Comparison of ENCODE assay signal across 26 mouse cellular contexts in genomic region chr17:87323215-87323614, GRCm38 (mm10). TPM values are rescaled to one million over a fixed set of nuclear protein-coding genes. Genes with fewer than 3 reads are reported as not detected.
DNase-seq lines count a peak whose midpoint lies in the region; ATAC-seq and TF ChIP-seq lines count a peak whose summit lies in the region.
"Had no signal": no experiment of that assay in that cellular context is flagged by ENCODE, and none has a peak within 500 bp of the region (broad histone marks: within the 10 kb centered on the region; RNA-seq: fewer than 3 reads in every experiment).

No protein-coding gene starts in this region.

- no peaks in the 10 kb centered on the region; the same call in 1 of the 2 replicates for H3K36me3 ChIP-seq in hindbrain, embryonic 10.5 days
- H3K36me3 ChIP-seq in hindbrain, embryonic 12.5 days, result no peaks in the 10 kb centered on the region
- H3K36me3 ChIP-seq: forebrain, embryonic 12.5 days; forebrain, embryonic 15.5 days; heart, embryonic 10.5 days; heart, embryonic 13.5 days had no signal

- peaks cover 32% of the 10 kb centered on the region for H3K4me1 ChIP-seq in hindbrain, embryonic 10.5 days (replicated peaks)
- H3K4me1 ChIP-seq in hindbrain, embryonic 12.5 days, result peaks cover 19% of the 10 kb centered on the region
- peaks cover 12% of the 10 kb centered on the region for H3K4me1 ChIP-seq in cortical plate, adult 2 months (ENCODE audit: control insufficient read depth, insufficient read depth, low read length)

- 89% methylated on average over 9 of the region's 9 CpGs for WGBS in hindbrain, embryonic 10.5 days
- WGBS in hindbrain, embryonic 12.5 days, result 88% methylated on average over 9 of the region's 9 CpGs

- peaks cover 9% of the 10 kb centered on the region; the same call in 1 of the 2 replicates for H3K9me3 ChIP-seq in hindbrain, embryonic 10.5 days
- 0 out of 2 replicates have a peak, but pooled peaks cover 5% of the 10 kb centered on the region for H3K9me3 ChIP-seq in hindbrain, embryonic 12.5 days (replicated peaks)
- H3K9me3 ChIP-seq: embryonic facial prominence, embryonic 13.5 days; forebrain, embryonic 15.5 days; heart, embryonic 10.5 days; intestine, embryonic 15.5 days had no signal

- no peak for TF ChIP-seq POLR2A in cortical plate, adult 2 months (IDR thresholded peaks at IDR 0.05; ENCODE audit: extremely low read depth, insufficient read depth, low read length)

- DNase-seq in cerebellum, adult 9-11 months, result peak; percentile 32
- no peak for DNase-seq in cerebellum, postnatal 14 days
- DNase-seq in hindbrain, embryonic 10.5 days (ENCODE audit: low spot score), result no peak
- DNase-seq: adrenal gland, adult 2 months; adrenal gland, postnatal 14 days; cerebellum, postnatal 36 days; gastrocnemius, adult 2 months; gastrocnemius, postnatal 14 days; heart, adult 2 months; heart, postnatal 14 days; heart, postnatal 4 days; kidney, adult 11 months; kidney, adult 8-10 months had no signal

- H3K9ac ChIP-seq in hindbrain, embryonic 12.5 days, result no peak overlapping the region
- H3K9ac ChIP-seq: embryonic facial prominence, embryonic 13.5 days; forebrain, embryonic 12.5 days; forebrain, embryonic 15.5 days; heart, embryonic 13.5 days; hindbrain, embryonic 13.5 days; intestine, embryonic 15.5 days had no signal

- TF ChIP-seq CTCF in cortical plate, adult 2 months (IDR thresholded peaks at IDR 0.05; ENCODE audit: extremely low read depth, insufficient read depth, low read length), result no peak

- no peak overlapping the region for H3K4me3 ChIP-seq in hindbrain, embryonic 10.5 days
- H3K4me3 ChIP-seq in hindbrain, embryonic 12.5 days, result no peak overlapping the region
- H3K4me3 ChIP-seq in cortical plate, adult 2 months (ENCODE audit: insufficient read depth, low read length), result no peak overlapping the region
- H3K4me3 ChIP-seq: embryonic facial prominence, embryonic 13.5 days; erythroblast, embryonic 14.5 days; forebrain, embryonic 12.5 days; forebrain, embryonic 15.5 days; gastrocnemius, adult 2 months; heart, adult 2 months; heart, embryonic 10.5 days; heart, embryonic 13.5 days; hindbrain, embryonic 13.5 days; intestine, embryonic 15.5 days had no signal

- H3K27ac ChIP-seq in hindbrain, embryonic 10.5 days, result 0 out of 2 replicates have a peak overlapping the region, but pooled peaks have one; percentile 16
- no peak overlapping the region for H3K27ac ChIP-seq in hindbrain, embryonic 12.5 days
- peak overlapping the region; percentile 55; the same call in 1 of the 2 replicates for H3K27ac ChIP-seq in cortical plate, adult 2 months (ENCODE audit: insufficient read depth, low read length)
- H3K27ac ChIP-seq: embryonic facial prominence, embryonic 13.5 days; forebrain, embryonic 12.5 days; forebrain, embryonic 15.5 days; gastrocnemius, adult 2 months; heart, adult 2 months; heart, embryonic 10.5 days; heart, embryonic 13.5 days; hindbrain, embryonic 13.5 days; intestine, embryonic 15.5 days had no signal

- H3K4me2 ChIP-seq in hindbrain, embryonic 12.5 days (replicated peaks), result no peak overlapping the region
- H3K4me2 ChIP-seq: embryonic facial prominence, embryonic 13.5 days; forebrain, embryonic 12.5 days; forebrain, embryonic 15.5 days; heart, embryonic 13.5 days; hindbrain, embryonic 13.5 days; intestine, embryonic 15.5 days had no signal

- H3K27me3 ChIP-seq in hindbrain, embryonic 10.5 days (ENCODE audit: insufficient read depth, poor library complexity, severe bottlenecking), result 0 out of 2 replicates have a peak, but pooled peaks cover 2% of the 10 kb centered on the region
- no peaks in the 10 kb centered on the region for H3K27me3 ChIP-seq in hindbrain, embryonic 12.5 days
- H3K27me3 ChIP-seq: embryonic facial prominence, embryonic 13.5 days; forebrain, embryonic 12.5 days; forebrain, embryonic 15.5 days; hindbrain, embryonic 13.5 days; intestine, embryonic 15.5 days had no signal

- ATAC-seq in hindbrain, embryonic 12.5 days (ENCODE audit: low FRiP score), result no peak
- ATAC-seq in granulocyte monocyte progenitor cell, adult 5-6 weeks (replicated peaks; ENCODE audit: poor library complexity, severe bottlenecking), result no peak
- ATAC-seq: CD4-positive, CD25-positive, alpha-beta regulatory T cell, adult 4 months; forebrain, embryonic 15.5 days; hindbrain, embryonic 16.5 days; intestine, embryonic 15.5 days had no signal

RNA-seq across cellular contexts. Expression of gene Ttc7, which starts 40.5 kb away (rescaled TPM):
- polyA plus RNA-seq in hindbrain, embryonic 10.5 days (2016; fragmentation: Nextera tagmentation; extraction: Ambion mirVana), result 4.7 and 4.8 TPM in 2 replicates
- polyA plus RNA-seq in hindbrain, embryonic 12.5 days (2016; fragmentation: Nextera tagmentation; extraction: Ambion mirVana), result 6.0 and 6.6 TPM in 2 replicates
- 11.3 and 12.2 TPM in 2 replicates for polyA plus RNA-seq in cortical plate, adult 2 months (2012; rRNA removed)
- 68.9 and 94.1 TPM in 2 replicates for total RNA-seq in granulocyte monocyte progenitor cell, adult 5-6 weeks (2014; fragmentation: Nextera tagmentation)
- total RNA-seq in granulocyte monocyte progenitor cell, adult 5-6 weeks (2017), result 42.2 and 46.7 TPM in 2 replicates

RNA-seq across cellular contexts. Expression of gene Mcfd2, which starts 57.5 kb away (rescaled TPM):
- 70.1 and 73.3 TPM in 2 replicates for polyA plus RNA-seq in hindbrain, embryonic 10.5 days (2016; fragmentation: Nextera tagmentation; extraction: Ambion mirVana)
- 63.9 and 64.4 TPM in 2 replicates for polyA plus RNA-seq in hindbrain, embryonic 12.5 days (2016; fragmentation: Nextera tagmentation; extraction: Ambion mirVana)
- 61.0 and 62.1 TPM in 2 replicates for polyA plus RNA-seq in cortical plate, adult 2 months (2012; rRNA removed)
- 64.9 and 73.6 TPM in 2 replicates for total RNA-seq in granulocyte monocyte progenitor cell, adult 5-6 weeks (2014; fragmentation: Nextera tagmentation)
- total RNA-seq in granulocyte monocyte progenitor cell, adult 5-6 weeks (2017), result 112 and 128 TPM in 2 replicates
